ENCODE assay signal across 19 mouse cellular contexts in genomic region chr7:120173603-120174244, GRCm38 (mm10). TPM values are rescaled to one million over a fixed set of nuclear protein-coding genes. Genes with fewer than 3 reads are reported as not detected.
A peak's percentile ranks its signal among the peaks of the same experiment; 100 is the strongest.
DNase-seq lines count a peak whose midpoint lies in the region; ATAC-seq lines count a peak whose summit lies in the region.
"Had no signal": no experiment of that assay in that cellular context is flagged by ENCODE, and none has a peak within 500 bp of the region (broad histone marks: within the 10 kb centered on the region; RNA-seq: fewer than 3 reads in every experiment).

Gene Anks4b (plus strand): TSS chr7:120173858.

- DNase-seq in urinary bladder, postnatal 14 days (ENCODE audit: low spot score): peak; percentile 8
- no peak for DNase-seq in urinary bladder, postnatal 36 days (ENCODE audit: low spot score in 2 of 2)
- DNase-seq in kidney, postnatal 10 days: peak; percentile 85
- peak; percentile 4 for DNase-seq in liver, embryonic 13.5 days
- DNase-seq in yolk sac, embryonic 10.5 days (ENCODE audit: low spot score): peak; percentile 88
- DNase-seq in frontal cortex, adult 2 months (ENCODE audit: extremely low spot score in 1 of 2, low spot score in 1 of 2): no peak
- DNase-seq in thymus, adult 18-20 months: no peak
- no peak for DNase-seq in right cerebral cortex, postnatal 14 days
- DNase-seq: cerebellum, postnatal 25 days; heart, postnatal 36 days; right cerebral cortex, postnatal 4 days had no signal

- H3K36me3 ChIP-seq in liver, embryonic 13.5 days: no peaks in the 10 kb centered on the region
- H3K36me3 ChIP-seq: embryonic facial prominence, embryonic 12.5 days; heart, embryonic 10.5 days; limb, embryonic 15.5 days; midbrain, embryonic 15.5 days had no signal

- peak within 1 kb of the TSS; percentile 44 for H3K4me2 ChIP-seq in liver, embryonic 13.5 days
- H3K4me2 ChIP-seq: embryonic facial prominence, embryonic 12.5 days; limb, embryonic 15.5 days; midbrain, embryonic 15.5 days had no signal

- H3K27me3 ChIP-seq in liver, embryonic 13.5 days: no peaks in the 10 kb centered on the region
- H3K27me3 ChIP-seq: embryonic facial prominence, embryonic 12.5 days; limb, embryonic 15.5 days; midbrain, embryonic 15.5 days had no signal

- peak; percentile 86 for ATAC-seq in liver, embryonic 13.5 days (ENCODE audit: low read depth)
- ATAC-seq: midbrain, embryonic 15.5 days had no signal

- H3K27ac ChIP-seq in liver, embryonic 13.5 days: peak within 1 kb of the TSS; percentile 64
- H3K27ac ChIP-seq: embryonic facial prominence, embryonic 12.5 days; heart, embryonic 10.5 days; limb, embryonic 15.5 days; macrophage; midbrain, embryonic 15.5 days had no signal

- no peaks in the 10 kb centered on the region; the same call in 1 of the 2 replicates for H3K4me1 ChIP-seq in liver, embryonic 13.5 days (replicated peaks)
- H3K4me1 ChIP-seq: embryonic facial prominence, embryonic 12.5 days; heart, embryonic 10.5 days; limb, embryonic 15.5 days; midbrain, embryonic 15.5 days had no signal

- H3K9me3 ChIP-seq in liver, embryonic 13.5 days (replicated peaks): no peaks in the 10 kb centered on the region
- H3K9me3 ChIP-seq: embryonic facial prominence, embryonic 12.5 days; heart, embryonic 10.5 days; limb, embryonic 15.5 days; midbrain, embryonic 15.5 days had no signal

- peak within 1 kb of the TSS; percentile 49 for H3K9ac ChIP-seq in liver, embryonic 13.5 days
- H3K9ac ChIP-seq: embryonic facial prominence, embryonic 12.5 days; limb, embryonic 15.5 days; midbrain, embryonic 15.5 days had no signal

- WGBS in liver, embryonic 13.5 days (ENCODE audit: insufficient replicate concordance): 61% methylated on average over 10 of the region's 10 CpGs

- peak within 1 kb of the TSS; percentile 45 for H3K4me3 ChIP-seq in liver, embryonic 13.5 days (replicated peaks)
- H3K4me3 ChIP-seq: embryonic facial prominence, embryonic 12.5 days; heart, embryonic 10.5 days; limb, embryonic 15.5 days; midbrain, embryonic 15.5 days had no signal

RNA-seq across cellular contexts. Expression of gene Anks4b, which starts in this region (rescaled TPM):
- polyA plus RNA-seq in liver, embryonic 13.5 days (2015; fragmentation: Nextera tagmentation; extraction: Ambion mirVana): 1.4 and 1.6 TPM in 2 replicates
- polyA plus RNA-seq in frontal cortex, adult 2 months (2012; rRNA removed): 0.06 and 0.12 TPM in 2 replicates
- polyA plus RNA-seq: C2C12; forebrain, embryonic 11.5 days; limb, embryonic 15.5 days; macrophage; midbrain, embryonic 15.5 days; neural tube, embryonic 11.5 days had no signal

Comparison
In these comparisons a context has a peak if more than half of its experiments do, and no peak if none do; other contexts are left out.
1. DNase-seq: peak in urinary bladder, postnatal 14 days (single experiment), kidney, postnatal 10 days (single experiment), liver, embryonic 13.5 days (single experiment) and yolk sac, embryonic 10.5 days (single experiment); none in urinary bladder, postnatal 36 days (0 of 2), frontal cortex, adult 2 months (0 of 2), thymus, adult 18-20 months (0 of 2) and right cerebral cortex, postnatal 14 days (single experiment).